Mouse (Mus musculus) ovary, postnatal 10 days (tissue): ENCODE measurements around the gene Slc22a23.

Experiments
- DNase-seq: peaks from one replicate; pipeline ENCODE4 v3.0.0; 2022; ENCODE audit warnings: low spot score

The Slc22a23 gene

DNA sequence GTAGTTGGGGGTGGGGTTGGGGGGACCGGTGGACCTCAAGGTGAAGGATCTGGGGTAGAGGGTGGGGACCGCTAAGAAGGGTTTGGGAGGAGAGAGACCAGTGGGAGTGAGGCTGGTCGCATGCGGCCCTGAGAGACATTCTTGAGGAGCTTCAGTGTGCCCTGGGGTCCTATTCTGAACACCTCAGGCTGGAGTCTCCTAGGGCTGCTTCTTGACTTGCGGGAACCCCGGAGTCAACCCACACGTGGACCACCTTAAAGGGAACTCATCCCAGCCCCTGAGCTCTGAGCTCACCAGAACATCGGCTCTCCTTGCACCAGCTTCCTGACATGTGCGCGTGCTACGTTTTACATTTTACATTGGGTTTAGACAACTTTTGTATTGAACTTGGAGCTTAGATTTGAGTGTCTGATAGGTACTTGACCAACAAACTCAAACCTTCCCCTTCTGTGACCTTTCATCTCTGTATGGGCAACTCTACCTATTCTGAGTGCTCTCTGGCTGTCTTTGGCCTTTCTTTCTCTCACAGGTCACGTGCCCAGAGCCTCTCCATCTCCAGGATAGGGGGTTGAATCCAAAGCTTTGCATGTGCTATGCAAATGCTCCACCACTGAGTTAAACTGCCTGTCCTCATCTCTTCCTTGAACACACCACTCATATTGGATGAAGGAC, 181.5 kb downstream of the Slc22a23 start:
- DNase-seq = no peak

DNA sequence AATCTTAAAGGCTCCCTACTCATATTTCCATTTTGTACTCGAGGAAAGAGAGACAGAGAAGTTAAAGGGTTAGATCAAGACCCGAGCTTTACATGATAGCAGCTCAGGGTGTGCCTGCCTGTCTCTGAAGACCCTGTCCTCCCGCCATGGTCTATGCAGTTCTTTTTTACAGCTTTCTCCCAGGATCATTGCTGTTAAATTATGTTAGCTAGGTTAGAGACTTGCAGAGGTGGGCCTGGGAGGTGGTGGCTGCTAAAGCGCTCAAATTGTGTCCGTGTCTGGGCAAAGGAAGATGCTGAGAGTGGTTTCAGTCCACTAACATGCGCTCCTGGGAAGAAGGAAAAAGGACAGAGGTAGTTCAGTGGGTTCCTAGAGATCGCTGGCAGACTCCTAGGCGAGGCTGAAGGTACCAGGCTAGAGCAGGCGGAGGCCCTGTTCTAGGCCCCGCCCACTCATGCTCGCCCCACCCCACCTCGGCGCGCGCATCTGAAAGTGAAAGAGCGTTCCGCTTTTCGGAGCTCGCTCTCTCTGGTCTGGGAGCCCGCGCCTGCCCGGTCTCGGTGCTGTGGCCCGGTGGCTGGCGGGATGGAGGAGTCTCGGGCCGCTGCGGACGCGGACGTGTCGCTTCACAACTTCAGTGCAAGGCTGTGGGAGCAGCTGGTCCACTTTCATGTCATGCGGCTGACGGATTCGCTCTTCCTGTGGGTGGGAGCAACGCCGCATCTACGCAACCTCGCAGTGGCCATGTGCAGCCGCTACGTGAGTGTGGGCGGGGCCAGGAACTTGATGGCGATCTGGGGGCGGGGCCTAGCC, 182.3 kb downstream of the Slc22a23 start, which contains the start of gene Psmg4:
Gene Psmg4 (plus strand): TSS at position 474 of the 813 bp plus-strand sequence.
- peak; percentile 91 for DNase-seq

DNA sequence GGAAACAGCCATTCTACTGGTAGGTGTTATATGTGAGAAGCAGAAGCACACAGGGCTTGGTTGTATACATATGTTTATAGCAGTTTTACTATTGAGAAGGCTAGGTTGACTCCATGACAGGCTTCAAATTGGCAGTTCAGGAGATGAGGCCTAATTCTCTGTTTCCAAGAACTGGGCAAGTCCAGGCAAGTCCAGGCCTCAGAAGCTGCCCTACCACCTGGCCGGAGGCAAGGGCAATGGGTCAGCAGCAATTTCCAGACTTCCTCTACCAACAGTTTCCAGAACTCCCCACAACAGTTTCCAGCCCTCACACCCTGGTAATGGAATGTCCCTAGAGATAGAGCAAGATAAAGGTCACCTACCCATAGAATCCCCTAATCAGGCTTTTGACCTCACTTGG, 185.1 kb downstream of the Slc22a23 start:
- no peak for DNase-seq

DNA sequence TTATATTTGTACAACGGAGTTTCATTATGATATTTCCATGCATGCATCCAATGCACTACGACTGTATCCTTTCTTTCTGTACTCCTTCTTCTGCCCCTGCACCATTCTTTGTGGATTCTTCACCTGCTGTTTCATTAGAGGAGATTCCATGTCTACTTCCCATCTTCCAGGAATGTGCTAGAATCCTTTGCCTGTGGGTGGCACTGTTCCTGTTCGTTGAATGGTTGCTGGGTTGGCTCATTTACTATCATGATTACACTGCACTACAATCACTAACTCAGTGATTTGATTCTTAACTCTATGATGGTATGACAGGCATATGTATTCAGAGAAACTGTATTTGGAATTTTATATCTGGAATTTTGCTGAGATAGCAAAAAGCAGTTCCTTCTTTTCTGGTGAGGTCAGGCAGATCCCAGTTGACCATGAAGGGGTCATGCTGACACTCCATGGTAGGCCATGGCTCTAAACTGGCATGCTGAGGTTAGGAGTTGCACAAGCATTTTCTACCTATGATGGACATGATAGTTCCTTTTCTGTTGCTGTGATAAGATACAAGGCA, 187.3 kb downstream of the Slc22a23 start:
- DNase-seq = no peak

DNA sequence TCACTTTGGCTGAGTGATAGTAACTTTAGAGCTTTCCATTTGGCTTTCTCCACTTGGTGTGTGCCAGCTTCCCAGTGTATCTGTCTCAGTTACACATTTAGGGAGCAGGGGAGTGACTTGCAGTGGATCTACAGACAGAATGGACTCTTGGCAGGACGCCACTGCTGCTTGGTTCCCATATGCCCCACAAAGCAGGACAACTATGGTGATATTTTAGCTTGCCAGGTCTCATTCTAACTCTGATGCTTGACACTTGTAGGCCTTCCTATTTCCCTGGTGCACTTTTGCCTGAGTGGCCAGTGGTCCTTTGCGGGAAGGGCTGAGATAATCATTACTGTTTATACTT, 188.2 kb downstream of the Slc22a23 start:
- DNase-seq = no peak

DNA sequence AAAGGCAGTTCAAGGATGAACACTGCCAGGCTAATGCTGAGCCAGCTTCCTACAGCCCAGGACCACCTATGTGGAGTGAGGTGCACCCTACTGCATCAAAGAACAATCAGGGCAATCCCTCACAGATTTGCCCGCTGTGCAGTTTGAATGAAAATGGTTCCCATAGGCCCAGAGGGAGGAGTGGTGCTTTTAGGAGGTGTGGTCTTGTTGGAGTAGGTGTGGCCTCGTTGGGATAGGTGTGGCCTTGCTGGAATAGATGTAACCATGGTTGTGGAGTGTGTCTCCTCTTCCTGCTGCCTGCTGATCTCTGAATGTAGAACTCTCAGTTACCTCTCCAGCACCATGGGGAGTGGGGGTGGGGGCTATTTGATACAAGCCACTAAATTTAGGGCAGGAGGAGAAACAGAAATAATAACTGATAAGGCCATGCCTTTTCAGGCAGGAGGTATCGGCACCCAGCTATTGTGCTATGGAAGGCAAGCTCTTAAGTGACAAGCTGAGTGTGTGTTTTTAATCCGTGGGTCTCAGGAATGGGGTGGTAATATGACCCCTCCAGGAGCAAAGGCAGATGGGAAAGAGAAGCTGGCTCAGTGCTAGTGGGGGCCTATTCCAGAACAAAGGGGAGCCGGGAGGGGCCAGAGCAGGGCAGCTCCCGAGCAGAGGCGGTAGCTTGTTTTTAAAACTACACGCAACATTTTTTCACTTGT, 188.7 kb downstream of the Slc22a23 start:
- DNase-seq = no peak

DNA sequence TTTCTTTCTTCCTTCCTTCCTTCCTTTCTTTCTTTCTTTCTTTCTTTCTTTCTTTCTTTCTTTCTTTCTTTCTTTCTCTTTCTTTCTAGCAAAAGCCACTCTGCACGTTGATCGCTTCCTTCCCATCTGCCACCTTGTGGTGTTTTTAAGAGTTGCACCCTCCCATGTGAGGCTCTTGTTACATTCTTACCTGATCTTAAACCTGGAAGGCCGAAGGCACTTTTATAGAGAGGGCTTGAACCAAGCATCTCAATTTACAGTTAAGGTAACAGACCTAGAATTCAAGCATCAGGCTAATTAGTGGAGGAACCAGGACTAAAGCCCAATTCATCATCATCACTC, 190.1 kb downstream of the Slc22a23 start:
- DNase-seq = no peak

DNA sequence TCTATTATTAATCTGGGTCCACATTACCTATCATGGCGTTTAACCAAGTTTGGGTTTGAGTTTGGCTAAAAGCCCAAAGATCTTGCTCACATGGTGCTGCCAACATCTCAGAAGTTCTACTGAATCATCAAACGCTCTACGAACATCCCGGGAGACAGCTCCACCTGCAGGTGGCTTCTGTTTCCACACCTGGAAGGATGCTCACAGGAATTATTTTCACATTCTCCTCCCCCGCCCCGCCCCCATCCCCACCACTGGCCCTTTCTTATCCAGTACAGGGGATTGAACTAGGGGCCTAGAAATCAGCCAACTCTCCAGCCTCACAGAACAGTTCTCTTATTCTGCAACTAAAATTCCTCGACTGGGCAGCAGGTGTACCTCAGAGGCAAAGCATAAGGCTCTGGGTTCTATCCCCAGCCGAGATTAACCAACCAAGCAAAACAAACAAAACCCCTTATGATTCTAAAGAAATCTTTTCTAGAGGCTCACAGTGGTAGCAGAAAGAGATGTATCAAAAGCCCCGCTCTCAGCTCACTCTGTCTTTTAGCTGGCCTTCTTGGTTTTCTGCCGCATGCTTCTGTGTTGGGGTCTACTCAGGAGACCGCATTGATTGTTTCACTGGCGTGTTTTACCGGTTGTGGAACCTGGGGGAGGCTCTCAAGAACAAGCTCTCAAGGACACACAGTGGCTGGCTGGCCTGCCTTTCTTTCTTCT, 190.6 kb downstream of the Slc22a23 start:
- DNase-seq = no peak

DNA sequence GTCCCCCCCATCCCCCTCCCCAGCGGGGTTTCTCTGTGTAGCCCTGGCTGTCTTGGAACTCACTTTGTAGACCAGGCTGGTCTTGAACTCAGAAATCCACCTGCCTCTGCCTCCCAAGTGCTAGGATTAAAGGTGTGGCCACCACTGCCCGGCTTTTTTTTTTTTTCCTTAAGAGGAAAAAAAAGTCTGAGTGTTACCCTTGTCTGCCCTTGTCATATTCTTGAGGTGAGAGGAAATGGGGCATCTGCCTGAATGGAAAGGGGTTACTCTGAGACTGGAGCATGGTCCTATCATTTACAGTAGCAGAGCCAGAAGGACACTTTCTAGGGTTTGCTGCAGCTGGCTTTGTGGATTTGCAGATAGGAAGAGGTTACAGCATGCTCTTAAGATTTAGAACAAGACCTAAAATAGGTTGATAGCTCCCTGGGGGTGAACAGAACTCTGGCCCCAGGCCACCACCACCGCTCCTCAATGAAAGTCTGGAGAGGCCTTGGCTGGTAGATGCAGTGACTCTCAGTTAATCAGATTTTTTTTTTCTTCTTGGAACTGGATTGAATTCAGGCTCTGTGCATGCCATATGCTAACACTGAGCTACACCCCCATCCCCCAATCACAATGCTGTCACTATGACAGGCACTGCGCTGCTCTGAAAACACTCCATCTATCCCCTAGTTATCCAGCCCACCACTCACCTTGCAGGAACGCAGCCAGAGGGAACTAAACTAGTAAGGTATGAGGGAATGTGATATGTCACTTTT, 191.5 kb downstream of the Slc22a23 start:
- DNase-seq = no peak

DNA sequence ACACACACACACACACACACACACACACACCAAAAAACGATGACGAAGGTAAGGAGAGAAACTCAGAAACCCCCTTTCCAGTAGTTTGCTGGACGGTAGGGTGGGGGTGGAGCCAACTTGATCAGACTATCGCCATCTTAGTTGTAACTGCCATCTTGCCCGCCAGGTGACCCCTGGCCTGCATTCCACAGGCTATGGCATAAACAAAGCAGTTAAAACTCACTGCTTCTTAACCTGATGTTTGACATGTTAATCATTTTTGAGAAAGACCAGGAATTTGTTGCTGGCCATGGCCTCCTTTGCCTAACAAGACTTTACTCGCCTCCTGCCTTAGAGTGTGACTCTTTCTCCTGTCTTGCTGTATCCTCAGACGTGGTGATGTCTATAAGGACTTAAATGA, 192.3 kb downstream of the Slc22a23 start:
- DNase-seq = no peak

DNA sequence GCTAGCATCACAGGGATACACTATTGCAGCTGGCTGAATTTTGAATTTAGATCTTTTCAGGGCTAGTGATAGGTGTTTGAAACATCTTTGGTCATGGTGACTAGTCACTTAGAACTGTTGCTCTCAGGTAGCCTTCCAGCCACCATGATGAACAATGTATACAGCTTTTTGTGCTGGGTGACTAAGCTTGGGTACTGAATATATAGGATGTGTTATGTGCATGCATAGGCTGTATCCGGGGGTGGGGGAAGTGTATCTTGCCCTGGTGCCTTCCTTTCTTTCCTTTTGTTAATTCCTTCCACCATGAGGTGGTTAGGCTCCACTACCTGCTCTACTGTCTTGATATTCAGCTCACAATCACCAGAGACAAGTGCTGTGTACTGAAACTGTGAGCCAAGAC, 193.6 kb downstream of the Slc22a23 start:
- no peak for DNase-seq

DNA sequence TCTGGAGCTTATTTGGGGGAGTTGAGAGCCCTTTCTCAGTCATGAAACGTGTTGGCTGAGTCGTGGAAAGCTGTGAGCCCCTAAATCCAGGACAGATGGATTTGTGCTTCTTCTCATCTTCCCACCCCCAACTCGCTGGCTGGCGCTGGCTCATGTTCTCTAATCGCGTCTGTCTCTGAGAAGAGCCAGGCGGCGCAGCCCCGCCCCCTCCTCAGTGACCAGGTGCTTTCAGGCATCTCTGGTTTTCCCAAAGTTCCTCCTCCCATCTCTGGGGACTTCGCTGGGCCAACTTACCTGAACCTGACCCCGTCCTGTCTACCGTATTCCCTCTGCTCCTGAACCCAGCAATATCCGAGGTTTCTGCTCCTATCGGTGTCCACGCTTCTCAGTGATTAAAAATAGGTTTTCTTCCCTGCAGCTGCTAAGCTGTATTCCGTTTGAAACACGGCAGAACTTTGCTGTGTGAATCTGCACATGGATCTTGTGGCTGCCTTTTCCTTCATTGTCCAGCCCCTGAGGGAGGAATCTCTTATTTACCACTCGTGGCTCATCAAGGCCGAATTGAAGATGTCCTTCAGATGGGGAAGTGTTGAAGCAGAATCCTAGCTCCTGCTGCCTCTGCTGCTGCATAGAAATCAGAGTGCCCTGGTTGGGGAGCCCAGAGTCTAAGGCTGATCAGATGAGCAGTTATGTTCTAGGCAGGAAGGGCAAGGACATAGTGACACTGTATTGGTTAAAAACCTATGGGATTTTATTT, 194.5 kb downstream of the Slc22a23 start:
- DNase-seq = no peak

DNA sequence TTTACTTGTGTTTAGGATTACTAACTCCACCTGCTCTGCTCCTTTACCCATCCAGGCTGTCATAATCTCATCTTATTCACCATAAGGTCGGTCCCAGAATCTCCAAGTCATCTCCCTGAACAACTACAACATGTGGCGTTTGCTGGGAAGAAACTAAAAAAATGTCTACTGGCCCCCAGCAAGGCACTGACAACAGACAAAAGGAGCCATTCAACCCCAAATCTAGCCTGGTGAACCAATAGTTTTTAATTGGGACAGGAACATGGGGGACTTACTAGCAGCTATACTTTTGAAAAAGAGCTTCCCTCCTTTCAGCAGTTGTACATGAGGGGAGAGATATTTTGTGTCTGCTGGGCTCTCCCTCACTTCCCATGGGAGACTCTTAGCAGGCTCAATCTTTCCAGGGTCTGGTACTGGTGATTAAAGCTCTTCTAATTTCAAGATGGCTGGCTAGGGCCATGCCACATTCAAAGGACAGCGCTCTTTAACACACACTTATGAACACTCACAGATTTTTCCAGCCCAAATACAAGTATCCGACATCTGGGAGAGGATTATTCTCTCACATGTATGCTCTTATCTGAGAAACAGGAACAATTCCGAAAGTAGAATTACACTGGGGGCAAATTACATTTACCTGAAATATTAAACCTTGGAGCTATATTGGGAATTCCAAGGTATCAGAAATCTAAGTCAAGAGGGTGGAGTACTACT, 195.4 kb downstream of the Slc22a23 start:
- no peak for DNase-seq

DNA sequence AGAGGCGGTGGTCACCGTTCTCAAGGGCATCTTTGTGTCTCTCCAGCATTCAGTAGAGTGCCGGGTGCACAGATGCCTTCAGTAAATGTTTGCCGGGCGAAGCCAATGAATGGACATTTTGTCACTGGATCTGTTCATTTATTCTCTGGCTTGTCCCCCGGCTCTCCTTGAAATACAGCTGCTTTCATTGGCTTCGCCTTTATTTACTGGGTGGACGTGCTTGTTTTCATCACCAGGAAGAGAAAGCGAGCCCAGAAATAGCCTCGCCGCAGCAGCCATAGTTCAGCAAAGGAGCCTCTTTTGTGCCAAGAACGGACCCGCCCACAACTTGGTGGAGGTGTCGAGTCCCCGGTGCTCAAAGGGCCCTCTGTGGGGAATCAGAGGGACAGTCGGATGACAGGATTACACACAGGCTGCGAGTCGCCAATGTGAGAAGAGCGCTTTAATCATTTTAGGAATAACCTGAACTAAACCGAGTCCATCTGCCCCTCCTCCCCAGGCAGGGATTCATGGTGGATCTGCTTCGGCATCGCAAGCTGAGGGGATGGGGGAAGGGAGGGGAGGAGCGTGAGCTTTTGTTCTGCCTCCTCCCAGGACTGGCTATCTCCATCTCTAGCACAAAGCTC, 196.1 kb downstream of the Slc22a23 start:
- no peak for DNase-seq

DNA sequence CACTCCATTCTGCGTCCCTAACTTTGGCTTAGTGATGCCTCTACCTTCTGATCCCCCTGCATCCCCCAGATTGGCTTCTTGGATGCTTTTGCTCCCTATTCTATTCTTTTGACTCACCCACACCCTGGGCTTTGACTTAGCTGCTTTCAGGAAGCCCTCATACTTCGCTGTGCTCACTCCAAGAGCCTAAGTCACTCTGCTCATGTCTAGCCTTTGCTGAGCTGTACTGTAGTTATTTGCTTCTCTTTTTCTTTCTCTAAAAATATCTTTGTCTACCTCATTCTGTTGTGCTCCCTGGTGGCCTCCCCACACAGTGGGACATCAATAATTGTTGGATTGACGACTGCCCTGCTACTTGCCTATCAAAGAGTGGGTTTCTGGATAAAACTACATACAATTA, 196.8 kb downstream of the Slc22a23 start:
- DNase-seq = no peak

DNA sequence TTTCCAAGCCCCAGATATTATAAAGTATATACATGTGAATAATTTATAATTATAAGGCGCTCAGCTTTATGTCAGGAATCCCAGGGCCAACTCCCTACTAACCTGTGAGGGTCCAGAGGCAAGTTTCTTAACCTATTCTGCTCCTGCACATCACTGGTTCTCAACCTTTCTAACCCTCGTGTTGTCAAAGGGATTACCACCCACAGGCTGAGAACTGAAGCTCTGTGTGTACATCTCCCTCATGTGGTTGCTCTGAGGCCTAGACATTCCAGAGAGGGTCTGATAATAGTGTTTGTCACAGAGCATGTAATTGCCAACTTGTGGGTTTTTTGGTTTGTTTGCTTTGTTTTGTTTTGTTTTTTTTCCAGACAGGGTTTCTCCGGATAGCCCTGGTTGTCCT, 198.1 kb downstream of the Slc22a23 start:
- DNase-seq = no peak

DNA sequence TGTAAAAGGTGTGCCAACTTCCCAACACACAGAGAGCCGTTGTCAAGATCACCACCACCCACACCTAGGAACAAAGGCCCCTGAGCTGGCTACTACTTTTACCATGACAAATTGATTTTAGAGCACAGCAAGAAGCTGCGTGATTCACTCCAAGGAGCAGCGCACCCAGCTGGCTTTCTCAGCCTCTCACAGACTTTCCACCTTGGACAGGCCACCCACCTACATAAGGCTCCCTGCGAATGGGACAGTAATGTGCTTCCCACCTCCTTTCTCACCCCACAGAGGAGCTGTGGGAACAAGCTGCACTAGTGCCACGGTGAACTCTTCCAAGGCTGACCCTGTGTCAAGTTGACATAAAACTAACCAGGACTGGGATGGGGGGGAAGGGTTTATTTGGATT, 201.6 kb downstream of the Slc22a23 start:
- DNase-seq = no peak

DNA sequence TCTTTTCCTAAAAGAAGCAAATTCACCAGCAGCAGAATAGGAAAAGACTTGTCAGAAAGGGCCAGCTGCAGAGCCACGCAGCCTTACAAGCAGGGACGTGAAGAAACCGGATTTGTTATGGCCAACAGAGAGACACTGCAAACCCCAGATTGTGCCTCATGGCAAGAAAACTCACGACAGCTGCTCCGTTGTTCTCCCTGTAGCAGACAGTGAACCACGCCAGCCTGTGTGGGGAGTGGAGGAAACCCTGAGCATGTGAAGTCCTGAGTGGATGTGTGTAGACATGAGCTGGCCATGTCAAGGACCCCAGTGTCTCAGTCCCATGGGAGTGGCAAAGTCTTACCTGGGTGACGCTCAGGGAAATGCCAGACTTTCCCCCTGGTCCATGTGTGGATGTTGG, 208.4 kb downstream of the Slc22a23 start:
- no peak for DNase-seq

DNA sequence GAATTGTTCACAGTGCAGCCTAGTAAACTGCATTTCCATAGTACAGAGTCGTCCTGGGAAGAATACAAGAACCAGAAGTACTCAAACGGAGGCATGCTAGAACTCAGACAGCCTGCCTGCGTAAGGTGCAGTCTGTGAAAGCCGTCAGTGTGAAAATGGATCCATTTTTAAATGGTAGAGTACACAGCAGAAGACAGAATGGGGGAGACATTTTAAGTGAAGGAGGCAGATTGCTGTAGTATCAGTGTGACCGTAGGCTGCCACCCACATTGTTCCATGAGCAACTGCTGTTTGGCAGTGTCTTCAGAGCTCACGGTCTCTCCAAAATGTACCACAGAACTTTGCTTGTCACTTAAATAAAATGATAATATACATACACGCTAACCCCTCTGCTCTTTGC, 210.7 kb downstream of the Slc22a23 start:
- DNase-seq = no peak
